Mouse (Mus musculus): ENCODE results near the gene Xirp2. TPM values are rescaled to one million over a fixed set of nuclear protein-coding genes. Genes with fewer than 3 reads are reported as not detected.

Gene Xirp2
- polyA plus RNA-seq, 1 experiment: not detected

GRCm38 (mm10) chr2:67505457-67505856 lies 59.7 kb downstream of the Xirp2 start:
- Histone ChIP-seq H3ac (ENCODE audit: control insufficient read depth, insufficient read length, low read depth) (no peak overlapping the region), H3K27me3 (ENCODE audit: control insufficient read depth, insufficient read depth, insufficient read length) (no peaks in the 10 kb centered on the region)

DNA sequence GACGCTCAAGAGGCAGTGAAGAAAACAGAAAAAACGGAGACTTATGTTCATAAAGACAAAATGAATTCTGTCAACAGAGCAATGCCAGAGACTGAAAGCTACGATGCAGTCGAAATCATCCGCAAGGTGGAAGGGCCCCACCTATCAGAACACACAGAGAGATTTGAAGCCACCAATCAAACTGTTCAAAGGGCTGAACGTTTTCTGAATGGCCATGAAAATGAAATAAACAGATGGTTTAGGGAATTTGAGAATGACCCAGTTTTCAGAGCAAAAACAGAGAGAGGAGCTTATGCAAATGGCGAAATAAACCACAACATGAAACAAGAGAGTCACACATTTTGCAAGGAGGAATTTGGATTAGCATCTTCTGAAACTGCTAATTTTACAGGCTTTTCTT lies 70.6 kb downstream of the Xirp2 start:
- Histone ChIP-seq H3K79me3 (ENCODE audit: low read depth) (no peaks in the 10 kb centered on the region), H3K27me3 (ENCODE audit: control insufficient read depth, insufficient read depth, insufficient read length) (no peaks in the 10 kb centered on the region), H3K79me2 (ENCODE audit: control insufficient read depth, insufficient read depth) (no peaks in the 10 kb centered on the region), H3K36me3 (ENCODE audit: control insufficient read depth, insufficient read depth) (no peaks in the 10 kb centered on the region), H3K4me3 (ENCODE audit: insufficient read depth, poor library complexity, severe bottlenecking) (no peak overlapping the region), H3ac (ENCODE audit: control insufficient read depth, insufficient read length, low read depth) (no peak overlapping the region)
- TF ChIP-seq MYOG (IDR thresholded peaks at IDR 0.05; ENCODE audit: control insufficient read depth, extremely low read depth, insufficient read length) (no peak), USF1 (IDR thresholded peaks at IDR 0.05; ENCODE audit: low read depth) (no peak), CEBPB (IDR thresholded peaks at IDR 0.05; ENCODE audit: low read depth) (no peak), MAX (IDR thresholded peaks at IDR 0.05) (no peak), CTCF (IDR thresholded peaks at IDR 0.05; ENCODE audit: control insufficient read depth, insufficient read depth, insufficient read length) (no peak), MYOD1 (IDR thresholded peaks at IDR 0.05; ENCODE audit: control insufficient read depth, insufficient read length, low read depth) (no peak), FOSL1 (IDR thresholded peaks at IDR 0.05; ENCODE audit: insufficient read depth, low read length, poor library complexity, severe bottlenecking) (no peak)

More at GRCm38 (mm10) chr2:67505457-67505856, 59.7 kb downstream of the Xirp2 start:
- Histone ChIP-seq H3K36me3 (ENCODE audit: control insufficient read depth, insufficient read depth) (no peaks in the 10 kb centered on the region), H3K4me3 (ENCODE audit: insufficient read depth, poor library complexity, severe bottlenecking) (no peak overlapping the region), H3K79me2 (ENCODE audit: control insufficient read depth, insufficient read depth) (no peaks in the 10 kb centered on the region), H3K79me3 (ENCODE audit: low read depth) (no peaks in the 10 kb centered on the region)
- TF ChIP-seq CEBPB (IDR thresholded peaks at IDR 0.05; ENCODE audit: low read depth): no peak
- TF ChIP-seq FOSL1 (IDR thresholded peaks at IDR 0.05; ENCODE audit: insufficient read depth, low read length, poor library complexity, severe bottlenecking): no peak
- no peak for TF ChIP-seq MAX (IDR thresholded peaks at IDR 0.05)

DNA sequence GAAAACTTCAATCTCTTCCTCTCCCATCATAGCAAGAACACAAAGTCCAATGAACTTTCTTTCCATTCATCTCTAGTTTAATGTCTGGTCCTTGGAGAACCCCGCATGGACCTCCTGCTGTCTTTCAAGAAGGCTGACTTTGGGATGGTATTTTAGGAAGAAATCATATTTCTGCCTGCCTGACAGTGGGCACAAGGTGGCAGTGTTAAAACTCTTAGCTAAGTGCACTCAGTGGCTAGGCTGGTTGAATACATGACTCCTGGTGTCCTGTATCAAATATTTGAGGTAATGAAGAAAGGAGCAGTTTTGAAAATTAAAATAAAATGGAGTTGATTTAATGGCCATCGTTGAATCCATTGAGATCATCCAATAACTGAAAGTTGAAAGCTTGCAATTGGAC lies 89.5 kb downstream of the Xirp2 start:
- no peaks in the 10 kb centered on the region for H3K79me3 ChIP-seq (ENCODE audit: low read depth)
- TF ChIP-seq MYOD1 (IDR thresholded peaks at IDR 0.05; ENCODE audit: control insufficient read depth, insufficient read length, low read depth) (no peak), USF1 (IDR thresholded peaks at IDR 0.05; ENCODE audit: low read depth) (no peak), MYOG (IDR thresholded peaks at IDR 0.05; ENCODE audit: control insufficient read depth, extremely low read depth, insufficient read length) (no peak), CEBPB (IDR thresholded peaks at IDR 0.05; ENCODE audit: low read depth) (no peak), CTCF (IDR thresholded peaks at IDR 0.05; ENCODE audit: control insufficient read depth, insufficient read depth, insufficient read length) (no peak), FOSL1 (IDR thresholded peaks at IDR 0.05; ENCODE audit: insufficient read depth, low read length, poor library complexity, severe bottlenecking) (no peak), MAX (IDR thresholded peaks at IDR 0.05) (no peak)
- H3K27me3 ChIP-seq (ENCODE audit: control insufficient read depth, insufficient read depth, insufficient read length): no peaks in the 10 kb centered on the region
- no peak overlapping the region for H3ac ChIP-seq (ENCODE audit: control insufficient read depth, insufficient read length, low read depth)
- H3K4me3 ChIP-seq (ENCODE audit: insufficient read depth, poor library complexity, severe bottlenecking): no peak overlapping the region
- H3K79me2 ChIP-seq (ENCODE audit: control insufficient read depth, insufficient read depth): no peaks in the 10 kb centered on the region
- H3K36me3 ChIP-seq (ENCODE audit: control insufficient read depth, insufficient read depth): no peaks in the 10 kb centered on the region

GRCm38 (mm10) chr2:67539426-67539825 lies 93.6 kb downstream of the Xirp2 start:
- Histone ChIP-seq H3K36me3 (ENCODE audit: control insufficient read depth, insufficient read depth) (no peaks in the 10 kb centered on the region), H3K4me3 (ENCODE audit: insufficient read depth, poor library complexity, severe bottlenecking) (no peak overlapping the region), H3K79me3 (ENCODE audit: low read depth) (no peaks in the 10 kb centered on the region), H3ac (ENCODE audit: control insufficient read depth, insufficient read length, low read depth) (no peak overlapping the region), H3K27me3 (ENCODE audit: control insufficient read depth, insufficient read depth, insufficient read length) (no peaks in the 10 kb centered on the region), H3K79me2 (ENCODE audit: control insufficient read depth, insufficient read depth) (no peaks in the 10 kb centered on the region)
- TF ChIP-seq CEBPB (IDR thresholded peaks at IDR 0.05; ENCODE audit: low read depth): no peak
- no peak for TF ChIP-seq CTCF (IDR thresholded peaks at IDR 0.05; ENCODE audit: control insufficient read depth, insufficient read depth, insufficient read length)
- no peak for TF ChIP-seq USF1 (IDR thresholded peaks at IDR 0.05; ENCODE audit: low read depth)

DNA sequence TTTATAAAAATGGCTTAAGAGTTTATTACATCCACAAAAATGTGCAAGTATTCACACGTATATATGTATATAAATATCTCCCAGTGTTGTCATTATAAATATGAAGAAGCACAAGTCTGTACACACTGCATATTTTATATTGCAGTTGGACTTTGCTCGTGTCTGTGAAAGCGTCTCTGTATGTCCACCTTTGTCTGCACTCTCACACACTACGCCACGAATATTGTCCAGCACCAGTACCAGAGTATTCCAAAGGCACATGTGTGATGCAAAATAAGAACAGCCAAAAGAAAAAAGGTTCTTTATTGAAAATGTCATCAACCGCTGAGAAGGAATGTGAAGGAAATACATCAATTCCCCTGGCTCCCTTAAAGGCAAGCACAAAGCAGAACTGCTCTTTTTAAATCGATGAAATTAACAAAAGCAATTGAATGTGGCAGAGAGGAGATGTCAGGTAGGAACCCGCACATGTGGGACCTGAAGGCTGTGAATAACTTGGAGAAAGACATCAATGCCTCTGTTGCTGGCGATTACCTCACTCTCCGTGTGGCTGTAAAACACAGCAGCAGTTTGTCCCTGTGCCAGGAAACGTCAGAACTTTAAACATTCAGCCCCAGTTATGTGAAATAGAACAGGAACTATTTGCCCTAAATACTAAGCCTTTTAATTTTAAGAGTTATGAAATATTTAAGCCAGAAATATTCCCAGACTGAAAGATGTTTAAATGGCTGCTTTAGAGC lies 96.3 kb downstream of the Xirp2 start:
- Histone ChIP-seq H3K27me3 (ENCODE audit: control insufficient read depth, insufficient read depth, insufficient read length) (no peaks in the 10 kb centered on the region), H3K4me3 (ENCODE audit: insufficient read depth, poor library complexity, severe bottlenecking) (no peak overlapping the region), H3K79me3 (ENCODE audit: low read depth) (no peaks in the 10 kb centered on the region)

DNA sequence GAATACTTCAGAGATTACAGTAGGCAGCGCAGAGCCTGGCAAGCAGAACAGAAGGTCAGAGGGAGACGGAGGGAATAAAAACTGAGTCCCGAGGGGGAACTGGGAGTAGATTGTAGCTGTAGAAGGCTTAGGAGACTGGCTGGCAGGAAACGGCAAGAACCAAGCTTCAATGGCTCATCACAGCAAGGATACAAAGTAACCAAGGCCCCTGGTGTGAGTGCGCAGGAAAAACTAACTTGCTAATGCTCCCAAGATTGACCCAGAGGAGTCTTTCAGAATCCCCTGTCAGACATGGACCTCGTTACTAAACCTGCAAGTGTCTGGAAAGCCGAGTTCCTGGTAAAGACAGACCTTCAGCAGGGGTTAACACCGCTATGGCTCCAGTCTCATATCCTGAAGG lies 98.6 kb downstream of the Xirp2 start:
- H3K79me3 ChIP-seq (ENCODE audit: low read depth): no peaks in the 10 kb centered on the region
- no peaks in the 10 kb centered on the region for H3K79me2 ChIP-seq (ENCODE audit: control insufficient read depth, insufficient read depth)
- no peaks in the 10 kb centered on the region for H3K27me3 ChIP-seq (ENCODE audit: control insufficient read depth, insufficient read depth, insufficient read length)
- H3K4me3 ChIP-seq (ENCODE audit: insufficient read depth, poor library complexity, severe bottlenecking): no peak overlapping the region
- no peak overlapping the region for H3ac ChIP-seq (ENCODE audit: control insufficient read depth, insufficient read length, low read depth)
- H3K36me3 ChIP-seq (ENCODE audit: control insufficient read depth, insufficient read depth): no peaks in the 10 kb centered on the region
- TF ChIP-seq MAX (IDR thresholded peaks at IDR 0.05) (no peak), CEBPB (IDR thresholded peaks at IDR 0.05; ENCODE audit: low read depth) (no peak), MYOD1 (IDR thresholded peaks at IDR 0.05; ENCODE audit: control insufficient read depth, insufficient read length, low read depth) (no peak), USF1 (IDR thresholded peaks at IDR 0.05; ENCODE audit: low read depth) (no peak), CTCF (IDR thresholded peaks at IDR 0.05; ENCODE audit: control insufficient read depth, insufficient read depth, insufficient read length) (no peak)

More for the DNA sequence above, 96.3 kb downstream of the Xirp2 start:
- no peaks in the 10 kb centered on the region for H3K79me2 ChIP-seq (ENCODE audit: control insufficient read depth, insufficient read depth)
- H3K36me3 ChIP-seq (ENCODE audit: control insufficient read depth, insufficient read depth): no peaks in the 10 kb centered on the region
- TF ChIP-seq USF1 (IDR thresholded peaks at IDR 0.05; ENCODE audit: low read depth) (no peak), MAX (IDR thresholded peaks at IDR 0.05) (no peak), MYOG (IDR thresholded peaks at IDR 0.05; ENCODE audit: control insufficient read depth, extremely low read depth, insufficient read length) (no peak), FOSL1 (IDR thresholded peaks at IDR 0.05; ENCODE audit: insufficient read depth, low read length, poor library complexity, severe bottlenecking) (no peak), CTCF (IDR thresholded peaks at IDR 0.05; ENCODE audit: control insufficient read depth, insufficient read depth, insufficient read length) (no peak), CEBPB (IDR thresholded peaks at IDR 0.05; ENCODE audit: low read depth) (no peak)
- no peak overlapping the region for H3ac ChIP-seq (ENCODE audit: control insufficient read depth, insufficient read length, low read depth)
